Mouse (Mus musculus): Measurements from ENCODE around the gene Aktip. TPM values are rescaled to one million over a fixed set of nuclear protein-coding genes. Genes with fewer than 3 reads are reported as not detected.

Gene Aktip
- polyA plus RNA-seq, 2 experiments, result 30.4 to 58.0 TPM

DNA sequence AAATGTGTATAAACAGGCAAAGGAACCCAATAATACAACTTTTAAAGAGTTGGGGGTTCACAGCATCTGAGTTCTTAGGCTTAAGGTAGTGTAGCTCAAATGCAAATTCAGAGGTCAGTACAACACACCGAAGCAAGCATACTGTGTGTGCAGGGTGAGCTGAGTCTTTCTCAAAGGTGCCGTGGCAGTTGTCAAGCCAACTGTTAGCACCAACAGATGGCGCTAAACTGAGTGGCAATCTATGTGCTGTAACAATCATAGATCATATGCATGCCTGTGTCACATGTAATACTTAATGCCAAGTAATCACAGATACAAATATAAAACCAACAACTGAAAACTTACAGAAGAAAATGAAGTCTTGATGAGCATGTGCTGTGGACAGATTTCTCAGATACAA, 81.6 kb downstream of the Aktip start:
- Histone ChIP-seq H3K9ac (ENCODE audit: low read depth, low read length, severe bottlenecking) (no peak overlapping the region), H3K36me3 (ENCODE audit: control insufficient read depth, insufficient read depth, low read length) (peaks cover 91% of the 10 kb centered on the region), H3K27me3 (ENCODE audit: control insufficient read depth, insufficient read depth, low read length) (no peaks in the 10 kb centered on the region), H3K4me3 (replicated peaks; ENCODE audit: low read length) (no peak overlapping the region), H3K27ac (replicated peaks; ENCODE audit: low read depth, low read length) (no peak overlapping the region), H3K4me1 (ENCODE audit: control insufficient read depth, insufficient read depth, low read length) (no peaks in the 10 kb centered on the region), H3K9me3 (ENCODE audit: control insufficient read depth, low read length) (no peaks in the 10 kb centered on the region), H3K4me2 (replicated peaks; ENCODE audit: low read depth, low read length, severe bottlenecking) (no peak overlapping the region)
- no peak for TF ChIP-seq POLR2A (IDR thresholded peaks at IDR 0.05; ENCODE audit: borderline replicate concordance, extremely low read depth, insufficient read depth, insufficient read length)
- DNase-seq (ENCODE audit: low spot score), result no peak
- WGBS, result 72% methylated on average over 3 of the region's 3 CpGs
- no peak for ATAC-seq (ENCODE audit: low FRiP score, low read depth)

DNA sequence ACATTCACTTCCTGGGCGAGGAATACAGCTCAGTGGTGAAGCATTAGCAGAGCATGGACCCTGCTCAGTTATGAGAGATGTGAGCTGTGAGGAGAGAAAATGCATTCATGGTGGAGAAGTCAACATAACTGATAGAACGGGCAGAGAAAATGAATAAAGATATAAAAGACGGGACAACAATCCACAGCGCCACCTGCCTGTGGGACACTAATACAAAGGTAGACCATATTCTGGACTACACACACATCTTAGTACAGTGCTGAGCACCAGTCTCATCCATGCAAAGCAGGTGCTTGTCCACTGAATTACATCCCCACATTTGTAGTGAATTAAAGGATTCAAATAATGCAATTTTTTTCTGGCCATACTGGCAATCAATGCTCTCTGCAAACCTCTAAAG, 82.2 kb downstream of the Aktip start:
- no peak overlapping the region for H3K4me2 ChIP-seq (replicated peaks; ENCODE audit: low read depth, low read length, severe bottlenecking)
- ATAC-seq (ENCODE audit: low FRiP score, low read depth), result no peak
- no peak for TF ChIP-seq POLR2A (IDR thresholded peaks at IDR 0.05; ENCODE audit: borderline replicate concordance, extremely low read depth, insufficient read depth, insufficient read length)

DNA sequence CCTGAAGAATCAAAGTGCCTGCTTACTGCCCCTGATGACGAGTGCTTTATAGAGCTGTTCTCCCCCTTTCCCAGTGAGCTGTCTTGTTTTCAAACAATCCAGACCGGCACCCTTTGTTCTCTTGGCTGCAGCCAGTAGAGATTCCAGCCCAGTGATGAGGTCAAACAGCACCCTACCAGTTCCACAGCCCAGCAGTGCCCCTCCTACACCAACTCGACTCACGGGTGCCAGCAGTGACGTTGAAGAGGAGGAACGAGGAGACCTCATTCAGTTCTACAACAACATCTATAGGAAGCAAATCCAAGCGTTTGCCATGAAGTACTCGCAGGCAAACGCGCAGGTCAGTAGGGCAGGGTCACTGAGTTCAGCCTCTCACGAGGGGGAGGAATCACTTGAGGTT, 84.9 kb downstream of the Aktip start:
- DNase-seq (ENCODE audit: low spot score), result no peak
- WGBS, result 77% methylated on average over 11 of the region's 11 CpGs
- Histone ChIP-seq H3K36me3 (ENCODE audit: control insufficient read depth, insufficient read depth, low read length) (peaks cover 78% of the 10 kb centered on the region), H3K4me3 (replicated peaks; ENCODE audit: low read length) (no peak overlapping the region), H3K4me1 (ENCODE audit: control insufficient read depth, insufficient read depth, low read length) (no peaks in the 10 kb centered on the region), H3K4me2 (replicated peaks; ENCODE audit: low read depth, low read length, severe bottlenecking) (no peak overlapping the region), H3K27ac (replicated peaks; ENCODE audit: low read depth, low read length) (no peak overlapping the region), H3K27me3 (ENCODE audit: control insufficient read depth, insufficient read depth, low read length) (no peaks in the 10 kb centered on the region), H3K9me3 (ENCODE audit: control insufficient read depth, low read length) (no peaks in the 10 kb centered on the region), H3K9ac (ENCODE audit: low read depth, low read length, severe bottlenecking) (no peak overlapping the region)
- no peak for ATAC-seq (ENCODE audit: low FRiP score, low read depth)
- no peak for TF ChIP-seq POLR2A (IDR thresholded peaks at IDR 0.05; ENCODE audit: borderline replicate concordance, extremely low read depth, insufficient read depth, insufficient read length)

More for the DNA sequence above, 82.2 kb downstream of the Aktip start:
- H3K4me1 ChIP-seq (ENCODE audit: control insufficient read depth, insufficient read depth, low read length), result no peaks in the 10 kb centered on the region
- H3K9ac ChIP-seq (ENCODE audit: low read depth, low read length, severe bottlenecking), result no peak overlapping the region
- H3K9me3 ChIP-seq (ENCODE audit: control insufficient read depth, low read length), result no peaks in the 10 kb centered on the region
- no peak overlapping the region for H3K27ac ChIP-seq (replicated peaks; ENCODE audit: low read depth, low read length)
- no peaks in the 10 kb centered on the region for H3K27me3 ChIP-seq (ENCODE audit: control insufficient read depth, insufficient read depth, low read length)
- no peak overlapping the region for H3K4me3 ChIP-seq (replicated peaks; ENCODE audit: low read length)
- 94% methylated on average over 4 of the region's 4 CpGs for WGBS
- peaks cover 90% of the 10 kb centered on the region for H3K36me3 ChIP-seq (ENCODE audit: control insufficient read depth, insufficient read depth, low read length)
- no peak for DNase-seq (ENCODE audit: low spot score)

DNA sequence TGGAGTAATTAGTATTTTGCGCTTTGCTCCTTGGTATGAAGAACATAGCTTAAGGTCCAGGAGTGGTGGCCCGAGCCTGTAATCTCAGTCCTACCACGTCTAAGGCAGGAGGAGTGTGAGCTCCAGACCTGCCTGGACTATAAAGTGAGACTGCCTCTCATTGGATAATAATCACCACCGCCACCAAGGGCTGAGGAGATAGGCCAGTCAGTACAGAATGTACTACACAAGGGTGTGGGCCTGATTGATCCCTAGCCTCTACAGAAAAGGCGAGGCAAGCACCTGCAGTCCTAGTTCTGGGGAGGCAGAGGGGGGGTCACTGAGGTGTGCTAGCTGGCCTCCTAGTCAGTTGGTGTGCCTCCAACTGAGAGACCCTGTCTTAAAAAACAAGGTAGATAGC, 85.3 kb downstream of the Aktip start:
- TF ChIP-seq POLR2A (IDR thresholded peaks at IDR 0.05; ENCODE audit: borderline replicate concordance, extremely low read depth, insufficient read depth, insufficient read length), result no peak
- H3K4me1 ChIP-seq (ENCODE audit: control insufficient read depth, insufficient read depth, low read length), result no peaks in the 10 kb centered on the region
- H3K9ac ChIP-seq (ENCODE audit: low read depth, low read length, severe bottlenecking), result no peak overlapping the region
- DNase-seq (ENCODE audit: low spot score) (no peak), ATAC-seq (ENCODE audit: low FRiP score, low read depth) (no peak; the same call in 1 of the 2 replicates)
- no peaks in the 10 kb centered on the region for H3K27me3 ChIP-seq (ENCODE audit: control insufficient read depth, insufficient read depth, low read length)
- H3K36me3 ChIP-seq (ENCODE audit: control insufficient read depth, insufficient read depth, low read length), result peaks cover 74% of the 10 kb centered on the region
- WGBS, result 88% methylated on average over 5 of the region's 5 CpGs
- no peak overlapping the region for H3K4me2 ChIP-seq (replicated peaks; ENCODE audit: low read depth, low read length, severe bottlenecking)
- no peaks in the 10 kb centered on the region for H3K9me3 ChIP-seq (ENCODE audit: control insufficient read depth, low read length)
- H3K4me3 ChIP-seq (replicated peaks; ENCODE audit: low read length), result no peak overlapping the region
- H3K27ac ChIP-seq (replicated peaks; ENCODE audit: low read depth, low read length), result no peak overlapping the region

DNA sequence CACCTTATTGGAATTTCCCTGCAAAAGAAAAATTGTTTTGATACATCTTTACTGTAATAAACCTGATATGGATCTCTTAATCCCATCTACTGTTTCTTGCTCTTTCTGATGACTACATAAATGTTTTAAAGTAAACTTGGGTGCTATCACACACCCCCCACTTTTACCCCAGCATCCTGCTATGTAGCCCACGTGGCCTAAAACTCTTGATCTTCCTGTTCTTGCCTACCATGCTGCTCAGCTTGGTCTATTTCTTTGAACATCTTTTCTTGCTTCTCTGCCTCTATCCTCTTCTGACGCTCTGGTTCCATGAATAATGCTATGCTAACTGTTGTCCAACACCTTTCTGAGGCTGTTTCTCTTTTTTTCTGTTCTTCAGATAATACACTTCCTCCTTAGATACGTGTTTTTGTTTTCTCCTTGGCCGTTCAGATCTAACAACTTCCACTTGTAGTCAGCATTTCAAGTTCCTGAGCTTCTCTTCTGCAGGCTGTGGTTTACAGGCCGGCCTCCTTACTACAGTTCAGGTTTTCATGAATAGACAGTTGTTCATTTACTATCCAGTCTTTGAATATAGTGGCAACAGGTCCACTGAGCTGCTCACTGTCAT, 87.8 kb downstream of the Aktip start:
- ATAC-seq (ENCODE audit: low FRiP score, low read depth) (no peak), DNase-seq (ENCODE audit: low spot score) (no peak)
- H3K9ac ChIP-seq (ENCODE audit: low read depth, low read length, severe bottlenecking), result no peak overlapping the region
- H3K36me3 ChIP-seq (ENCODE audit: control insufficient read depth, insufficient read depth, low read length), result peaks cover 54% of the 10 kb centered on the region
- no peak overlapping the region for H3K4me3 ChIP-seq (replicated peaks; ENCODE audit: low read length)
- no peaks in the 10 kb centered on the region for H3K4me1 ChIP-seq (ENCODE audit: control insufficient read depth, insufficient read depth, low read length)
- H3K27me3 ChIP-seq (ENCODE audit: control insufficient read depth, insufficient read depth, low read length), result no peaks in the 10 kb centered on the region
- H3K9me3 ChIP-seq (ENCODE audit: control insufficient read depth, low read length), result no peaks in the 10 kb centered on the region
- H3K4me2 ChIP-seq (replicated peaks; ENCODE audit: low read depth, low read length, severe bottlenecking), result no peak overlapping the region
- TF ChIP-seq POLR2A (IDR thresholded peaks at IDR 0.05; ENCODE audit: borderline replicate concordance, extremely low read depth, insufficient read depth, insufficient read length), result no peak
- H3K27ac ChIP-seq (replicated peaks; ENCODE audit: low read depth, low read length), result no peak overlapping the region
- 87% methylated on average over 5 of the region's 5 CpGs for WGBS

Data from limb, embryonic 14.5 days (tissue).